Mouse (Mus musculus) heart, adult 2 months (tissue): ENCODE data around the gene Mvb12b.

Source experiments
- CTCF ChIP-seq: fragments of 200-600 bp; IDR thresholded peaks from 2 replicates; pipeline ENCODE4 v1.8.1; 2022; ENCODE audit warnings: antibody characterized with exemption, mild to moderate bottlenecking, moderate library complexity
- EP300 ChIP-seq: fragments of 200-500 bp; IDR thresholded peaks from 2 replicates; pipeline ENCODE4 v1.6.1; 2011; ENCODE audit warnings: low read depth, low read length, control low read depth; ENCODE audit not compliant: insufficient read depth
- POLR2A ChIP-seq: fragments of 200-500 bp; IDR thresholded peaks from 2 replicates; pipeline ENCODE4 v1.6.1; 2011; ENCODE audit warnings: mild to moderate bottlenecking, low read depth, low read length, control low read depth; ENCODE audit not compliant: insufficient read depth

DNA sequence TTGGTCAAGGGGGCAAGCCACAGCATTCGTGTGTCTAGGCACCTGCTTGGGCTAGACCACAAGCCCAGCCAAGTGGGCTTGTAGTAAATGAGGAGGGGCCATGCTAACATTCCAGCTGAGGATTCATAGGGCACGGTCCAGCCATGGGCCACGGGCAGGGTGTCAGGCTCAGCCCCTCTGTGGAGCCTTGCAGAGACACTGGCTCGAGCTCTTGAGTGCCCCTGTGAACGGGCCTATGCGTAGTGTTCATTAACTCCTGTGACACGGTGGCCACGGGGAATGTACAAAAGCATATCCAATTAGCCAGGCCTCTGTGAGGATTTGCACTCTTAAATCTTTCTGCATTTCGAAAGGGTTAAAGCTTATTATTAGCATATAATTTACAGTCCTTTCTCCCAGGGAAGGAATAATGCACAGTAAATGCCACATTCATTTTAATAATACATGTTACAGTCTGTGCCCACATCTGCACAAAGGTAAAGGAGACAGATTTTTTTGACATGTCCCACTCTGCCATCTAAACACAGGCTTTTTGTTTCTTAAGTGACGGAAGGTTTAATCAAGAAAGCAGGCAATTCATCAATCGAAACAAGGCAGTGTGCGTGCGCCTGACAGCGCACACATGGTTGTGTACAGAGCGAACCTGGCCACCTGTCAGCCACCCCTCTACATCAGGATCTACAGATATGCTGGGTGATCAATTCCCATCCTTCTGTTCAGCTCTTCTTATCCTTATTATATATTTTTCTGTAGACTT is 91.9 kb downstream of the Mvb12b start:
- TF ChIP-seq EP300 (no peak), CTCF (no peak), POLR2A (no peak)
